Mouse (Mus musculus): ENCODE results near the gene Car15. TPM values are rescaled to one million over a fixed set of nuclear protein-coding genes. Genes with fewer than 3 reads are reported as not detected.

The Car15 gene
- polyA plus RNA-seq, 1 experiment from 2014 or later = 2.3 TPM

- Histone ChIP-seq H3K9me3 (ENCODE audit: control insufficient read depth, low read length) (no peaks in the 10 kb centered on the region), H3K4me1 (ENCODE audit: control insufficient read depth, insufficient read depth, low read length) (no peaks in the 10 kb centered on the region), H3K36me3 (ENCODE audit: control insufficient read depth, insufficient read depth, low read length) (peaks cover 35% of the 10 kb centered on the region; the same call in 1 of the 2 replicates), H3K4me3 (ENCODE audit: low read depth, low read length) (no peak overlapping the region), H3K27ac (ENCODE audit: low read depth, low read length) (no peak overlapping the region), H3K4me2 (no peak overlapping the region), H3K9ac (ENCODE audit: low read length) (no peak overlapping the region), H3K27me3 (ENCODE audit: control insufficient read depth, insufficient read depth, low read length) (no peaks in the 10 kb centered on the region)
- DNase-seq (ENCODE audit: low spot score, missing footprints) (no peak), ATAC-seq (ENCODE audit: low FRiP score) (no peak)
- WGBS = 93% methylated on average over 10 of the region's 10 CpGs
Observed at GRCm38 (mm10) chr16:17843701-17844365, 5.7 kb upstream of the Car15 start.

DNA sequence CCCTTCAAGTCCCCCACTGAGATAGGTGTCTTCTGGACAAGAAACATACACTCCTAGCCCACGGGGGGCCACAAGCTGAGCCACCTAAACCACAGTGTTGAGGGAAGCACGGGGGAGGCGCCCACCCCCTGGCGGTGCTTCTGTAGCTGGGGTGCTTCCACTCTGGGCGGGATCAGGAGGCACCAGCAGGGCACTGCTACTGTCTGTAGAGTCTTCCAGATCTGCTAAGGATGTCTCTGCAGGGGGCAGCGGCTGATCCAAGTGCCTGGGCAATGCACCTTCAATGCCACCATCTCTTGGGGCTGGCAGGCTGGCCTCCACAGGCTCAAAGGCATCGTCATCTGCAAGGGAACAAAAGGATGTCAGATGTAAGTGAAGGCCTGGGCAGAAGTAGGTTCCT, 4.3 kb upstream of the Car15 start:
- peaks cover 32% of the 10 kb centered on the region; the same call in 1 of the 2 replicates for H3K36me3 ChIP-seq (ENCODE audit: control insufficient read depth, insufficient read depth, low read length)
- WGBS = 97% methylated on average over 7 of the region's 7 CpGs

DNA sequence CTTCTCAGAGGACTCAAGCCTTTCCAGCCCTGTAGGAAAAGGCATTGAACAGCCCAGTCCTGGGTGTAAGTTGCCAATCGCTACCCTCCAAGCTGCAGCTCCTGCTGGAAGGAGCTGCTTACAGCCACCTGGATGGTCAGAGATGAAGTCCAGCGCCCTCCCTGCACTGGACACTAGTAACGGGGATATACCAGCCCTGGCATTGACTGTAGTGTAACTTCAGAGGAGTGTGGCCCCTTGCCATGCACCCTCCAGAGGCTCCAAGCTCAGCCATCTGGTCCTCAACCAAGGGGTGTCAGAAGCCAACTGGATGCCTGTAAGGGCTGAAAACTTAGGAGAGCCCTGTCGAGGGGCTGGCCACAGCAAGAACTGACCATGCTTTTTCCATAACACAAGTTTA, 1.8 kb upstream of the Car15 start:
- Histone ChIP-seq H3K4me1 (ENCODE audit: control insufficient read depth, insufficient read depth, low read length) (no peaks in the 10 kb centered on the region), H3K27ac (ENCODE audit: low read depth, low read length) (no peak overlapping the region), H3K9me3 (ENCODE audit: control insufficient read depth, low read length) (no peaks in the 10 kb centered on the region), H3K27me3 (ENCODE audit: control insufficient read depth, insufficient read depth, low read length) (peaks cover 18% of the 10 kb centered on the region), H3K9ac (ENCODE audit: low read length) (no peak overlapping the region), H3K4me2 (no peak overlapping the region), H3K36me3 (ENCODE audit: control insufficient read depth, insufficient read depth, low read length) (peaks cover 22% of the 10 kb centered on the region; the same call in 1 of the 2 replicates), H3K4me3 (ENCODE audit: low read depth, low read length) (no peak overlapping the region)
- WGBS = 80% methylated on average over 4 of the region's 4 CpGs
- ATAC-seq (ENCODE audit: low FRiP score) (no peak), DNase-seq (ENCODE audit: low spot score, missing footprints) (no peak)

More for the DNA sequence above, 4.3 kb upstream of the Car15 start:
- Histone ChIP-seq H3K9ac (ENCODE audit: low read length) (no peak overlapping the region), H3K27ac (ENCODE audit: low read depth, low read length) (no peak overlapping the region), H3K4me2 (no peak overlapping the region), H3K4me1 (ENCODE audit: control insufficient read depth, insufficient read depth, low read length) (no peaks in the 10 kb centered on the region), H3K27me3 (ENCODE audit: control insufficient read depth, insufficient read depth, low read length) (peaks cover 2% of the 10 kb centered on the region; the same call in 1 of the 2 replicates), H3K9me3 (ENCODE audit: control insufficient read depth, low read length) (no peaks in the 10 kb centered on the region), H3K4me3 (ENCODE audit: low read depth, low read length) (no peak overlapping the region)
- DNase-seq (ENCODE audit: low spot score, missing footprints) (no peak), ATAC-seq (ENCODE audit: low FRiP score) (no peak)

- ATAC-seq (ENCODE audit: low FRiP score) = no peak
- no peak for DNase-seq (ENCODE audit: low spot score, missing footprints)
- H3K36me3 ChIP-seq (ENCODE audit: control insufficient read depth, insufficient read depth, low read length) = no peaks in the 10 kb centered on the region
- no peak overlapping the region for H3K27ac ChIP-seq (ENCODE audit: low read depth, low read length)
- H3K4me1 ChIP-seq (ENCODE audit: control insufficient read depth, insufficient read depth, low read length) = peaks cover 6% of the 10 kb centered on the region
- no peaks in the 10 kb centered on the region for H3K9me3 ChIP-seq (ENCODE audit: control insufficient read depth, low read length)
- 51% methylated on average over 13 of the region's 13 CpGs for WGBS
- H3K4me2 ChIP-seq = no peak overlapping the region
- H3K27me3 ChIP-seq (ENCODE audit: control insufficient read depth, insufficient read depth, low read length) = peaks cover 63% of the 10 kb centered on the region
- H3K4me3 ChIP-seq (ENCODE audit: low read depth, low read length) = no peak overlapping the region
- H3K9ac ChIP-seq (ENCODE audit: low read length) = no peak overlapping the region
Observed at GRCm38 (mm10) chr16:17835481-17835880, 2.7 kb downstream of the Car15 start.

DNA sequence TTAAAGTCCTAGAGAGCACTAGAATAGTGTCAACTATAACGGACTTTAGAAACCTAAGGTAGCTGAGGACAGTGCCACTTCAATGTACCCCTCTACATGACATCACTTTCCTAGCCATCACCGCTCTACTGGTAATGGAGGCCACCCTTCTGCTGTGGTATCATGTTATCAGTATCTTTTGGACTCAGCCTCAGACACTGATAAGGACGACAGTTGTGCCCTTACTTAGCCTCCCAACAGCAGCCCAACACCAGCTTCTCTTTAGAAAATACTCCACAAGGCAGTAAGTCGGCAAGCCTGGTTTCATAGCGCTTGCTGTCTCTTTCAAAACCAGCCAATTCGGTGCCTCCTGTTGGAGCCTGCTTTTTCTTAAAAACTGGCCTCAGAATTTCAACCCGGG, 3.6 kb downstream of the Car15 start:
- Histone ChIP-seq H3K4me1 (ENCODE audit: control insufficient read depth, insufficient read depth, low read length) (peaks cover 6% of the 10 kb centered on the region), H3K4me3 (ENCODE audit: low read depth, low read length) (no peak overlapping the region), H3K4me2 (peak overlapping the region; percentile 59), H3K9me3 (ENCODE audit: control insufficient read depth, low read length) (no peaks in the 10 kb centered on the region), H3K36me3 (ENCODE audit: control insufficient read depth, insufficient read depth, low read length) (no peaks in the 10 kb centered on the region), H3K27ac (ENCODE audit: low read depth, low read length) (no peak overlapping the region), H3K9ac (ENCODE audit: low read length) (no peak overlapping the region), H3K27me3 (ENCODE audit: control insufficient read depth, insufficient read depth, low read length) (peaks cover 64% of the 10 kb centered on the region)
- WGBS = 55% methylated on average over 7 of the region's 7 CpGs
- ATAC-seq (ENCODE audit: low FRiP score) (no peak), DNase-seq (ENCODE audit: low spot score, missing footprints) (peak; percentile 90)

DNA sequence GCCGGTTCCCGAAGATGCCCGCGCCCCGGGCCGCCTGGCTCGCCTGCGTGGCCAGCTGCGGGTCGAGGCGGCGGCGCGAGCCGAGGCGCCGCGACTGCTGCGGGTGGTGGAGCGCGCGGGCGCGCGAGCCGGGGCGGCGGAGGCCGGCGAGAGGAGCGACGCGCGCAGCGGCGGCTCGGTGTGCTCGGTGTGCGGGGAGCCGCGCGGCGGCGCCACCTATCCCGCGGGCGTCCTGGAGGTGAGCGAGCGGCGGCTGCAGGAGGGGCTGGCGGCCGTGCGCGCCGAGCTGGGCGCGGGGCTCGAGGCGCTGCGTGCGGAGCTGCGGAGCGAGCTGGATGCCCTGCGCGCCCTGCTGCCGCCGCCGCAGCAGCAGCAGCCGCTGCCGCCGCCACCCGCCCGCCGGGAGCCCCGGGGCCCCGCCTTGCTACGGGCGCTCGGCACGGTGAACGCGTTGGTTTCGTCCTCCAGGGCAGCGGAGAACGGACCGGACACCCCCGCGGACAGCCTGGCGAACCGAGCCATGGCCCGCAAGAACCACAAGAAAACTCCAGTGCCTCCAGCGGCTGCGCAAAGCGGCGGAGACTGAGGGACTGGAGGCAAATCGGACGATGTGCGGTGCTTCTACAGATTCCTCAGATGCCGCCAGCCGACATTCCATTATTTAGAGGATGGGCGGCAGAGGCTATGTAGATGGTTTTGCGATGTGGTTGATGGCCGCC, 4.3 kb downstream of the Car15 start:
- under 1% methylated on average over 70 of the region's 103 CpGs for WGBS
- peak; percentile 95 for DNase-seq (ENCODE audit: low spot score, missing footprints)
- Histone ChIP-seq H3K4me1 (ENCODE audit: control insufficient read depth, insufficient read depth, low read length) (peaks cover 6% of the 10 kb centered on the region), H3K36me3 (ENCODE audit: control insufficient read depth, insufficient read depth, low read length) (no peaks in the 10 kb centered on the region), H3K4me3 (ENCODE audit: low read depth, low read length) (peak overlapping the region; percentile 57), H3K9ac (ENCODE audit: low read length) (peak overlapping the region; percentile 37), H3K4me2 (peak overlapping the region; percentile 59), H3K27ac (ENCODE audit: low read depth, low read length) (no peak overlapping the region), H3K27me3 (ENCODE audit: control insufficient read depth, insufficient read depth, low read length) (peaks cover 64% of the 10 kb centered on the region), H3K9me3 (ENCODE audit: control insufficient read depth, low read length) (no peaks in the 10 kb centered on the region)
- ATAC-seq (ENCODE audit: low FRiP score) = peak; percentile 70

- under 1% methylated on average over 37 of the region's 37 CpGs for WGBS
- peak; percentile 93 for DNase-seq (ENCODE audit: low spot score, missing footprints)
- Histone ChIP-seq H3K9ac (ENCODE audit: low read length) (peak overlapping the region; percentile 37), H3K4me1 (ENCODE audit: control insufficient read depth, insufficient read depth, low read length) (peaks cover 6% of the 10 kb centered on the region), H3K4me3 (ENCODE audit: low read depth, low read length) (peak overlapping the region; percentile 57), H3K27ac (ENCODE audit: low read depth, low read length) (no peak overlapping the region), H3K27me3 (ENCODE audit: control insufficient read depth, insufficient read depth, low read length) (peaks cover 62% of the 10 kb centered on the region), H3K4me2 (peak overlapping the region; percentile 59), H3K9me3 (ENCODE audit: control insufficient read depth, low read length) (no peaks in the 10 kb centered on the region), H3K36me3 (ENCODE audit: control insufficient read depth, insufficient read depth, low read length) (no peaks in the 10 kb centered on the region)
- ATAC-seq (ENCODE audit: low FRiP score) = peak; percentile 68
Observed at GRCm38 (mm10) chr16:17833321-17833680, 4.9 kb downstream of the Car15 start.

- Histone ChIP-seq H3K4me3 (ENCODE audit: low read depth, low read length) (peak within 1 kb of the TSS; percentile 57), H3K4me2 (peak within 1 kb of the TSS; percentile 59), H3K27ac (ENCODE audit: low read depth, low read length) (no peak within 1 kb of the TSS), H3K4me1 (ENCODE audit: control insufficient read depth, insufficient read depth, low read length) (peaks cover 6% of the 10 kb centered on the region), H3K9me3 (ENCODE audit: control insufficient read depth, low read length) (no peaks in the 10 kb centered on the region), H3K36me3 (ENCODE audit: control insufficient read depth, insufficient read depth, low read length) (no peaks in the 10 kb centered on the region), H3K9ac (ENCODE audit: low read length) (peak within 1 kb of the TSS; percentile 37), H3K27me3 (ENCODE audit: control insufficient read depth, insufficient read depth, low read length) (peaks cover 62% of the 10 kb centered on the region)
- 17% methylated on average over 7 of the region's 7 CpGs for WGBS
- DNase-seq (ENCODE audit: low spot score, missing footprints) (no peak), ATAC-seq (ENCODE audit: low FRiP score) (no peak)
Observed at GRCm38 (mm10) chr16:17832821-17833220, 5.3 kb downstream of the Car15 start, which contains the start of gene B830017H08Rik. Gene B830017H08Rik (plus strand): TSS chr16:17833121.

DNA sequence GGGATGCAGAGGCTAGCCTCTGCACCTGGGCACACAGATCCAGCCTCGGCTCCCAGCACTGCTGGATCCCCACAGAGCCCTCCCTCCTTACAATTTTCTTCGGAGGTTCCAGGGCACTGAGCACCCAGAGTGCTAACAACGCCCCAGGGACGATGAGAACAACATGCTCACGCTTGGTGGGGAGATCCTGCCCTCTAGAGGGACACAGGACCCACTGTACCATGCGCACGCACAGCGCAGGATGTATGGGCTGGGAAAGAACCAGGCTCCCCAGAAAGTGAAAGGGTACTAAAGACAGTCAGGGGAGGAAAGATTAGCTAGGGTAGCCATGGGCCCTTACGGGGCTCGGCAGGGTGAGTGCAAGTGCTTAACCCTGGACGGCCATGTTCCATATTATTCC, 6.4 kb downstream of the Car15 start:
- H3K27me3 ChIP-seq (ENCODE audit: control insufficient read depth, insufficient read depth, low read length) = peaks cover 62% of the 10 kb centered on the region
- DNase-seq (ENCODE audit: low spot score, missing footprints) (no peak), ATAC-seq (ENCODE audit: low FRiP score) (no peak)
- no peak overlapping the region for H3K9ac ChIP-seq (ENCODE audit: low read length)
- H3K4me2 ChIP-seq = no peak overlapping the region
- no peak overlapping the region for H3K4me3 ChIP-seq (ENCODE audit: low read depth, low read length)
- peaks cover 6% of the 10 kb centered on the region for H3K4me1 ChIP-seq (ENCODE audit: control insufficient read depth, insufficient read depth, low read length)
- 13% methylated on average over 11 of the region's 11 CpGs for WGBS
- no peaks in the 10 kb centered on the region for H3K9me3 ChIP-seq (ENCODE audit: control insufficient read depth, low read length)
- no peak overlapping the region for H3K27ac ChIP-seq (ENCODE audit: low read depth, low read length)
- no peaks in the 10 kb centered on the region for H3K36me3 ChIP-seq (ENCODE audit: control insufficient read depth, insufficient read depth, low read length)

All from midbrain, embryonic 11.5 days (tissue).